Mouse (Mus musculus): ENCODE results near the gene Btnl10. TPM values are rescaled to one million over a fixed set of nuclear protein-coding genes. Genes with fewer than 3 reads are reported as not detected.
A peak's percentile ranks its signal among the peaks of the same experiment; 100 is the strongest.
"Not testable (repeated sequence)": the region's sequence is repeated elsewhere in the genome, so short reads cannot be mapped to it uniquely, and the experiment has no call there.

Gene Btnl10
- polyA plus RNA-seq, 1 experiment from 2014 or later = 0.40 TPM

DNA sequence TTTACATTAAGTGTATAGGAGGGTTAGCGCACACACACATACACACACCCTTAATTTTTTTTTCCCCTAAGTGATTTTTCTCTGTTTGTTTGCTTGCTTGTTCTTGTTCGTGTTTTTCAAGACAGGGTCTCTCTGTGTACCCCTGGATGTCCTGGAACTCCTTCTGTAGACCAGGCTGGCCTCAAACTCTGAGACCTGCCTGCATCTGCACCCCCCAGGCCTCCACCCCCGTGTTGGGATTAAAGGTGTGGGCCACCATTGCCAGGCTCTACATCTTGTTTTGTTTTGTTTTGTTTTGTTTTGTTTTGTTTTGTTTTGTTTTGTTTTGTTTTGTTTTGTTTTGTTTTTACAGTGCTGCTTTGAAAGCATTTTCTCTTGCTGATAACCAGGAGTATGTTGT lies 29.6 kb downstream of the Btnl10 start:
- Histone ChIP-seq H3K27ac (ENCODE audit: low read length) (no peak overlapping the region), H3K4me2 (ENCODE audit: low read depth, low read length) (no peak overlapping the region), H3K9me3 (ENCODE audit: control insufficient read depth, low read length) (no peaks in the 10 kb centered on the region), H3K9ac (ENCODE audit: low read depth, low read length) (no peak overlapping the region), H3K36me3 (ENCODE audit: control insufficient read depth, insufficient read depth, low read length) (no peaks in the 10 kb centered on the region), H3K4me3 (ENCODE audit: low read length) (no peak overlapping the region), H3K27me3 (replicated peaks; ENCODE audit: control insufficient read depth, insufficient read depth, low read length) (no peaks in the 10 kb centered on the region), H3K4me1 (ENCODE audit: control insufficient read depth, insufficient read depth, low read length) (peaks cover 8% of the 10 kb centered on the region)
- WGBS = 79% methylated on average over 3 of the region's 3 CpGs
- no peak for ATAC-seq

GRCm38 (mm10) chr11:58947798-58948528 lies 30.3 kb downstream of the Btnl10 start:
- Histone ChIP-seq H3K9me3 (ENCODE audit: control insufficient read depth, low read length) (no peaks in the 10 kb centered on the region), H3K27me3 (replicated peaks; ENCODE audit: control insufficient read depth, insufficient read depth, low read length) (no peaks in the 10 kb centered on the region), H3K27ac (ENCODE audit: low read length) (peak overlapping the region; percentile 25), H3K4me3 (ENCODE audit: low read length) (peak overlapping the region; percentile 49), H3K9ac (ENCODE audit: low read depth, low read length) (peak overlapping the region; percentile 10), H3K4me2 (ENCODE audit: low read depth, low read length) (peak overlapping the region; percentile 48), H3K36me3 (ENCODE audit: control insufficient read depth, insufficient read depth, low read length) (no peaks in the 10 kb centered on the region), H3K4me1 (ENCODE audit: control insufficient read depth, insufficient read depth, low read length) (peaks cover 8% of the 10 kb centered on the region)
- 10% methylated on average over 23 of the region's 23 CpGs for WGBS
- peak; percentile 56 for ATAC-seq

- peaks cover 14% of the 10 kb centered on the region for H3K4me1 ChIP-seq (ENCODE audit: control insufficient read depth, insufficient read depth, low read length)
Measured at GRCm38 (mm10) chr11:58948542-58949479, 31.1 kb downstream of the Btnl10 start, which contains the start of gene Hist3h2ba. Hist3h2ba (plus strand) TSS chr11:58948920.

GRCm38 (mm10) chr11:58949480-58950431 lies 32.0 kb downstream of the Btnl10 start:
- Histone ChIP-seq H3K27me3 (replicated peaks; ENCODE audit: control insufficient read depth, insufficient read depth, low read length) (no peaks in the 10 kb centered on the region), H3K36me3 (ENCODE audit: control insufficient read depth, insufficient read depth, low read length) (no peaks in the 10 kb centered on the region), H3K4me3 (ENCODE audit: low read length) (peak overlapping the region; percentile 49), H3K27ac (ENCODE audit: low read length) (peak overlapping the region; percentile 82), H3K4me2 (ENCODE audit: low read depth, low read length) (peak overlapping the region; percentile 48), H3K9ac (ENCODE audit: low read depth, low read length) (peak overlapping the region; percentile 63), H3K9me3 (ENCODE audit: control insufficient read depth, low read length) (no peaks in the 10 kb centered on the region), H3K4me1 (ENCODE audit: control insufficient read depth, insufficient read depth, low read length) (peaks cover 14% of the 10 kb centered on the region)
- no peak for ATAC-seq
- 11% methylated on average over 20 of the region's 20 CpGs for WGBS

More at GRCm38 (mm10) chr11:58948542-58949479, 31.1 kb downstream of the Btnl10 start, which contains the start of gene Hist3h2ba:
- WGBS = under 1% methylated on average over 48 of the region's 48 CpGs
- peak within 1 kb of the TSS; percentile 48 for H3K4me2 ChIP-seq (ENCODE audit: low read depth, low read length)
- ATAC-seq = peak; percentile 89
- peak within 1 kb of the TSS; percentile 49 for H3K4me3 ChIP-seq (ENCODE audit: low read length)
- no peaks in the 10 kb centered on the region for H3K36me3 ChIP-seq (ENCODE audit: control insufficient read depth, insufficient read depth, low read length)
- no peaks in the 10 kb centered on the region for H3K27me3 ChIP-seq (replicated peaks; ENCODE audit: control insufficient read depth, insufficient read depth, low read length)
- H3K9ac ChIP-seq (ENCODE audit: low read depth, low read length) = peak within 1 kb of the TSS; percentile 63
- H3K9me3 ChIP-seq (ENCODE audit: control insufficient read depth, low read length) = no peaks in the 10 kb centered on the region
- H3K27ac ChIP-seq (ENCODE audit: low read length) = peak within 1 kb of the TSS; percentile 82

DNA sequence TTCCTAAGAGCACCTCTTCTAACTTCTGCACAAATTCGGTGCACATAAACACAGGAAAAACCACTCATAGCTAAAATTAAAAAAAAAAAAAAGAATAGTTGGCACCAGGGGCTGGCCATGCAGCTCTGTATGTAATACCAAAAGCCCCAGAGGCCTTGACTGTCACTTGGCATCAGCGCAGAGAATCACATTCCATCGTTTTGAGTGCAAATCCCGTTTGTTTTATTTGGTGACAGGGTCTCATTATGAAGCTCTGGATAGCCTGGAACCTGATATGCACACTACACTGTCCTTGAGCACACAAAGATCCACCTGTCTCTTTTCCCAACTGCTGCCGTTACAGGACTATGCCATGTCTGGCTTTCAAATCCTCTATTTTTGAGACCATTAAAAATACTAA lies 33.5 kb downstream of the Btnl10 start:
- 75% methylated on average over 5 of the region's 5 CpGs for WGBS
- H3K4me1 ChIP-seq (ENCODE audit: control insufficient read depth, insufficient read depth, low read length) = peaks cover 14% of the 10 kb centered on the region
- H3K4me3 ChIP-seq (ENCODE audit: low read length) = no peak overlapping the region
- no peak overlapping the region for H3K9ac ChIP-seq (ENCODE audit: low read depth, low read length)
- H3K27me3 ChIP-seq (replicated peaks; ENCODE audit: control insufficient read depth, insufficient read depth, low read length) = no peaks in the 10 kb centered on the region
- no peak overlapping the region for H3K4me2 ChIP-seq (ENCODE audit: low read depth, low read length)
- H3K9me3 ChIP-seq (ENCODE audit: control insufficient read depth, low read length) = no peaks in the 10 kb centered on the region
- no peak overlapping the region for H3K27ac ChIP-seq (ENCODE audit: low read length)
- no peaks in the 10 kb centered on the region for H3K36me3 ChIP-seq (ENCODE audit: control insufficient read depth, insufficient read depth, low read length)
- no peak for ATAC-seq

DNA sequence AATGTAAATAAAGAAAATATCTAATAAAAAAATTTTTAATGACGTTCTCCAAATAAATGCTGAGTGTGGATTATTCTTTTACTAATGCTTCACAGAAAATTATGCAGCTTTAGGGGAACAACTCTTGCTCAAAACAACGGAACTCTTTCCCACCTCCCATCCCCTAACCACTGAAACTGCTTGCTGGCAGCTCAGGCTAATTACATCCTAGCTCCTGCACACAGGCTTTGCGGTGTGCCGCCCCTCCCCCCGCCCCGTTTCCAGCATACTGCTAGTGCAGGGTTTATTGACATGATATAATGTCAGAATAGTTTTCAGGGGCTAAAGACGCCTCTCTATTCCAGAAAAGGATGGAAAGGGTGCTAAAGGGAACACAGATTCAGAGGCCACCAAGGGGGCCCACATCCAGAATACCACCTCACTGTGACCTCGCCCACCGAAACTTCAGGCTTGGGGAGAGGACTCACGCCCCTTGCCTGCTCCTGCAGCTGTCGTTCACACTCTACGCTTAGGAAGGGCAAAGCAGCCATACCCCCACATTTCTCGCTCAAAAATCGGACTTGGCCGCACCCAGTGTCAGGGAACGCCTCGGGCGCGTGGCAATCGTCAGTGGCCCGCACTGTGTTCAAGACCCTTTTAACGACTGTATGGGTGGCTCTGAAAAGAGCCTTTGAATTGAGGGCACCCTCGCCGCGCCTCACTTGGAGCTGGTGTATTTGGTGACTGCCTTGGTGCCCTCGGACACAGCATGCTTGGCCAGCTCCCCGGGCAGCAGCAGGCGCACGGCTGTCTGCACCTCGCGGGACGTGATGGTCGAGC lies 35.9 kb downstream of the Btnl10 start:
- H3K36me3 ChIP-seq (ENCODE audit: control insufficient read depth, insufficient read depth, low read length) = peaks cover 6% of the 10 kb centered on the region; the same call in 1 of the 2 replicates
- H3K9ac ChIP-seq (ENCODE audit: low read depth, low read length) = peak overlapping the region; percentile 77
- H3K27me3 ChIP-seq (replicated peaks; ENCODE audit: control insufficient read depth, insufficient read depth, low read length) = no peaks in the 10 kb centered on the region
- peaks cover 24% of the 10 kb centered on the region for H3K4me1 ChIP-seq (ENCODE audit: control insufficient read depth, insufficient read depth, low read length)
- WGBS = under 1% methylated on average over 33 of the region's 33 CpGs
- no peaks in the 10 kb centered on the region for H3K9me3 ChIP-seq (ENCODE audit: control insufficient read depth, low read length)
- H3K4me2 ChIP-seq (ENCODE audit: low read depth, low read length) = peak overlapping the region; percentile 96
- H3K4me3 ChIP-seq (ENCODE audit: low read length) = peak overlapping the region; percentile 66
- peak; percentile 43 for ATAC-seq
- H3K27ac ChIP-seq (ENCODE audit: low read length) = peak overlapping the region; percentile 90

GRCm38 (mm10) chr11:58954170-58954419 lies 36.4 kb downstream of the Btnl10 start:
- not testable (repeated sequence) for ATAC-seq; H3K9me3 ChIP-seq (ENCODE audit: control insufficient read depth, low read length); H3K36me3 ChIP-seq (ENCODE audit: control insufficient read depth, insufficient read depth, low read length); H3K27me3 ChIP-seq (replicated peaks; ENCODE audit: control insufficient read depth, insufficient read depth, low read length)
- Histone ChIP-seq H3K9ac (ENCODE audit: low read depth, low read length) (peak overlapping the region; percentile 77), H3K27ac (ENCODE audit: low read length) (peak overlapping the region; percentile 90), H3K4me3 (ENCODE audit: low read length) (peak overlapping the region; percentile 66), H3K4me2 (ENCODE audit: low read depth, low read length) (peak overlapping the region; percentile 96), H3K4me1 (ENCODE audit: control insufficient read depth, insufficient read depth, low read length) (peaks cover 26% of the 10 kb centered on the region)
- 1% methylated on average over 17 of the region's 17 CpGs for WGBS

DNA sequence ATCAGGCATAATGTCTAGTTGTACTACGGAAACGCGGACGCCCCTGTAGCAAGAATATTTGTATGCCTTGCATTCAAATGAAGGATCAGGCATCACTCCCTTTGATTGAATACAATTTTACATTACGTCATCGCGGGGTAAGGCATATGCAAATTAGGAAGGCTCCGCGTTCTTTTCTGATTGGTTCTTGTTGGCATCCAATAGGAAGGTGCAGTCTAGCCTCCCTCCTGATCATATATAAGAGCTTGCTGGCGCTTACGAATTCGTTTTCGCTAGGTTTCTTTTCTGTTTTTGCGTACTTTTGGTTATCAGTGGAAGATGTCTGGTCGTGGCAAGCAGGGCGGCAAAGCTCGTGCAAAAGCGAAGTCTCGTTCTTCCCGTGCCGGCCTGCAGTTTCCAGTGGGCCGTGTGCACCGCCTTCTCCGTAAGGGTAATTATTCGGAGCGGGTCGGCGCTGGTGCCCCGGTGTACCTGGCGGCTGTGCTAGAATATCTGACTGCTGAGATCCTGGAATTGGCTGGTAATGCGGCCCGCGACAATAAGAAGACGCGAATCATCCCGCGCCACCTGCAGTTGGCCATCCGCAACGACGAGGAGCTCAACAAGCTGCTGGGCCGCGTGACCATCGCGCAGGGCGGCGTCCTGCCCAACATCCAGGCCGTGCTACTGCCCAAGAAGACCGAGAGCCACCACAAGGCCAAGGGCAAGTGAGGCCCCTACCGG lies 36.9 kb downstream of the Btnl10 start, which contains the start of the genes Hist3h2a and Trim17:
TSS of gene Hist3h2a (plus strand) at position 266 of the 723 bp plus-strand sequence.
TSS of gene Trim17 (plus strand) at position 266 of the 723 bp plus-strand sequence.
- Histone ChIP-seq H3K4me1 (ENCODE audit: control insufficient read depth, insufficient read depth, low read length) (peaks cover 30% of the 10 kb centered on the region), H3K9ac (ENCODE audit: low read depth, low read length) (peak within 1 kb of the TSS; percentile 86), H3K27ac (ENCODE audit: low read length) (peak within 1 kb of the TSS; percentile 99), H3K9me3 (ENCODE audit: control insufficient read depth, low read length) (no peaks in the 10 kb centered on the region), H3K4me2 (ENCODE audit: low read depth, low read length) (peak within 1 kb of the TSS; percentile 96), H3K27me3 (replicated peaks; ENCODE audit: control insufficient read depth, insufficient read depth, low read length) (no peaks in the 10 kb centered on the region), H3K36me3 (ENCODE audit: control insufficient read depth, insufficient read depth, low read length) (peaks cover 6% of the 10 kb centered on the region; the same call in 1 of the 2 replicates), H3K4me3 (ENCODE audit: low read length) (peak within 1 kb of the TSS; percentile 66)
- ATAC-seq = peak; percentile 94
- under 1% methylated on average over 49 of the region's 49 CpGs for WGBS
